Mouse (Mus musculus): ENCODE data around the gene Inhbe.

- TF ChIP-seq CTCF (IDR thresholded peaks at IDR 0.05; ENCODE audit: low read depth, low read length) (no peak), POLR2A (IDR thresholded peaks at IDR 0.05; ENCODE audit: borderline replicate concordance, low read depth, low read length) (no peak)
These were observed 24.0 kb downstream of the Inhbe start for GRCm38 (mm10) chr10:127330212-127330611.

Measured in bone marrow macrophage, adult 2 months (primary cell).